Mouse (Mus musculus): ENCODE results near the gene Rps6kb1.

Rps6kb1 gene

DNA sequence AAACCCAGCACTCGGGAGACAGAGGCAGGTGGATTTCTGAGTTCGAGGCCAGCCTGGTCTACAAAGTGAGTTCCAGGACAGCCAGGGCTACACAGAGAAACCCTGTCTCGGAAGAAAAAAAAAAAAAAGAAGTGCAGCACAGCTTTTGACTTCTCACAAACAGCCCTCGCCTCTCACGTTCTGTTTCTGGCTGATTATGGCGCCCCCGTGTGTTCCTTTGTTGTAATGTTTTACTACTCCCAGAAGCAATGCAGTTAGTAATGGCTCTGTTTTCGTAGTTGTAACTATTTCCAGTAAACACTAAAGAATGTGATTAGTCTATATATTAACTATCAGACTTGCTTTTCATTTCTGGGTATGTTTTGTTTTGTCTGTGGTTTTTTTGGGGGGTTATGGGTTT lies 80.3 kb downstream of the Rps6kb1 start:
- DNase-seq, result peak; percentile 82 to 84

DNA sequence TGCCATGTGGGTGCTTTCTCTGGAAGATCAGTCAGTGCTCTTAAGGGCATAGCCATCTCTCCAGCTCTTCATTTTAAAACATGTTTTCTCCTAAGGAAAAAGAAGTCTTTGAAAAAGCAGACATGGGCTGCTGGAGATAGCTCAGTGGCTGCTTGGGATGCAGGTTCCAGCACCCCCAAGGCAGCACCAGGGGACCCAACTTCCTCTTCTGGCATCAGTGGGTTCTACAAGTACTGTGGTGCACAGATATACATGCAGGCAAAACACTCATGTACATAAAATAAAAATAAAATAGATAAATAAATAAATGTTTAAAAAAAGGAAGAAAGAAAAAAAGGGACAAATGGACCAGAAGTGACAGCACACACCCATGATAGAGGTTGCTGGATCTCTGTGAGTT lies 82.0 kb downstream of the Rps6kb1 start:
- DNase-seq, result no peak

DNA sequence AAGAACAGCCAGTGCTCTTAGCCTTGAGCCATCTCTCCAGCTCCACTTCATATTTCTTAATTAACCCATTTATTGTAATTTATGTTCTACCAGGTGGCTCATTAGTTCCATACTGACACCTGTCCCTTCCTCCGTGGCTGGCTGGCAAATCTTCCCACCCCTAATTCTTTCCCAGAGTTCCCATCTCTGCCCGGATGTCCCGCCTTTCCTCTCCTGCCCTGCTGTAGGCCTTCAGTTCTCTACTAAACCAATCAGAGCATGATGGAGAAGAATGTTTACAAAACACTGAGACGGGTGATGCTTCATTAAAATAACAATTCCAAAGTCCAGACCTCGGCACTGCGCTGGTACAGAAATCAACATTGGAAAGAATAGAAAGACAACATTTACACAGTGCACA lies 85.7 kb downstream of the Rps6kb1 start:
- no peak for DNase-seq

DNA sequence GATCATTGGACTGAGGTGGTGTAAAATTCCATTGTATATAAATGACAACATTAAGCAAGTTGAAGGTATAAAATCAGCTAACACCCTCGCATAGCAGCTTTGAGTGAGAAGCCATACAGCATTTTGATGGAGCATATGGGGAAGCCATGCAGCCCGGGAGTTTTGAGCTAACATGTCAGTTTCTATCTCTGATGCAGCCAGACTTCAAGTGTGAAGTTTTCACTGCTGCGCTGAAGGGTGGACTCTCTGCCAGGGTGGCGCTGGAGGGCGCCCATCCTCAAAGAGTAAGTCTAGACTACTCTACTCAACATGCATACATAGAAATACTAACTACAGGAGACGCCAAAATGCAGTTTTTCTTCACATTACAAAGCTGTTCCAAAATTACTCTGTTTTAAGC lies 87.1 kb downstream of the Rps6kb1 start:
- no peak for DNase-seq

DNA sequence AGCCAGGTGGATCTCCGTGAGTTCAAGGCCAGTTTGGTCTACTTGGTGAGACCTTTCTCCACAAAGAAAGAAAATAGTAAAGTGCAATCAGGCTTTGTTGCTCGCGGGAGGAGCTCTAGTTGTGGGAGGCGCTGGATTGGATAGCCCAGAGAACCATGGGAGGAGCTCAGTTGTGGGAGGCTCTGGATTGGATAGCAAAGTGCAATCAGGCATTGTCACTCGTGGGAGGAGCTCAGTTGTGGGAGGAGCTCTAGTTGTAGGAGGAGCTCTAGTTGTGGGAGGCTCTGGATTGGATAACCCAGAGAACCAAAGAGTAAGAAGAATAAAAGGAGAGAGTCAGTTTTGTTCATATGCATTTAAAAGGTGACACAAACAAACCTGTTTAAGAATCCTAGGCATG lies 90.6 kb downstream of the Rps6kb1 start:
- DNase-seq, result no peak
